Mouse (Mus musculus): Measurements from ENCODE around the gene Map2. TPM values are rescaled to one million over a fixed set of nuclear protein-coding genes. Genes with fewer than 3 reads are reported as not detected.

The Map2 gene
- polyA plus RNA-seq, 1 experiment from 2014 or later = 2.2 TPM

DNA sequence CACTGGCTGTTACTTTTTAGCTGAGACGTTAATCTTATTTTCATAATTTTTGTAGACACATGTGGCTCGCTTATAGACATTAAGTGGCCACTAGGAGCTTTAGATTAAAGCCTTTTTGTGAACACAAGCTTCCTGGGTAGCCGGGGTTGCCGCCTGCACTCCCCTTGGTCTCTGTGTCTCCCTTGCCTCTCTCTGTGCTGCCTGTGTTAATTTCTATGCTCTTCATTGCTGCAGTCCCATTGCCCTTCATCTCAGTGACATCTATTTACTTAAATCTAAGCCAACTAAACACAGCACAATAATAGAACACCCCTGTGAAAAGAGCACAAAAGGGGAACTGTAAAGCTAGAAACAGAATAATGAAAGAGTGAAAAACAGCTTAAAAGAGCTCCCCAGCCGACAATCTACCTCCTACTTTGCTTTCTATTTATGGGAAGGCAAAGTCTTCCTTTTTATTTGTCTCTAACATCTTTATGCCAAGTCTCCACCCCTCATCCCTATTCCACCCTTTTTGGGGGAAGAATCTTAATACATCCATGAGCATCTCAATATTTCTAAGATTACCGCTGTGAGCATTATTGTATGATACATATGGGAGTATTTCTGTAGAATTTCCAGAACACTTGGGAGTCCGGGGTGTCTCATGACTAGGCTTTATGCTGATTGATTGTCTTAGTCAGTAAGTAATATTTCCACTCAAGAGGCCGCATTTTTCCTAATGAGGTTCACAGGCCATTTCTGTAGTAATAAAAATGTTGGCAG, 173.5 kb downstream of the Map2 start:
- Histone ChIP-seq H3K27ac (ENCODE audit: low read length) (no peak overlapping the region), H3K4me2 (ENCODE audit: low read depth, low read length) (no peak overlapping the region), H3K9me3 (replicated peaks; ENCODE audit: control insufficient read depth, low read length) (no peaks in the 10 kb centered on the region), H3K36me3 (ENCODE audit: control insufficient read depth, insufficient read depth) (no peaks in the 10 kb centered on the region), H3K27me3 (ENCODE audit: control insufficient read depth, insufficient read depth, low read depth, low read length) (no peaks in the 10 kb centered on the region), H3K4me3 (ENCODE audit: low read depth, low read length) (no peak overlapping the region), H3K4me1 (ENCODE audit: control insufficient read depth, low read depth, low read length) (no peaks in the 10 kb centered on the region), H3K9ac (ENCODE audit: low read depth, low read length) (no peak overlapping the region)
- WGBS (ENCODE audit: insufficient replicate concordance) = 56% methylated on average over 8 of the region's 8 CpGs
- ATAC-seq (ENCODE audit: low read depth) = no peak

- 80% methylated on average over 3 of the region's 3 CpGs for WGBS (ENCODE audit: insufficient replicate concordance)
- no peak for ATAC-seq (ENCODE audit: low read depth)
- no peaks in the 10 kb centered on the region for H3K4me1 ChIP-seq (ENCODE audit: control insufficient read depth, low read depth, low read length)
- no peaks in the 10 kb centered on the region for H3K36me3 ChIP-seq (ENCODE audit: control insufficient read depth, insufficient read depth)
- no peak overlapping the region for H3K4me3 ChIP-seq (ENCODE audit: low read depth, low read length)
- no peak overlapping the region for H3K27ac ChIP-seq (ENCODE audit: low read length)
- no peak overlapping the region for H3K9ac ChIP-seq (ENCODE audit: low read depth, low read length)
- no peaks in the 10 kb centered on the region for H3K9me3 ChIP-seq (replicated peaks; ENCODE audit: control insufficient read depth, low read length)
- H3K4me2 ChIP-seq (ENCODE audit: low read depth, low read length) = no peak overlapping the region
- H3K27me3 ChIP-seq (ENCODE audit: control insufficient read depth, insufficient read depth, low read depth, low read length) = no peaks in the 10 kb centered on the region
Measured at GRCm38 (mm10) chr1:66349166-66349835, 174.2 kb downstream of the Map2 start.

DNA sequence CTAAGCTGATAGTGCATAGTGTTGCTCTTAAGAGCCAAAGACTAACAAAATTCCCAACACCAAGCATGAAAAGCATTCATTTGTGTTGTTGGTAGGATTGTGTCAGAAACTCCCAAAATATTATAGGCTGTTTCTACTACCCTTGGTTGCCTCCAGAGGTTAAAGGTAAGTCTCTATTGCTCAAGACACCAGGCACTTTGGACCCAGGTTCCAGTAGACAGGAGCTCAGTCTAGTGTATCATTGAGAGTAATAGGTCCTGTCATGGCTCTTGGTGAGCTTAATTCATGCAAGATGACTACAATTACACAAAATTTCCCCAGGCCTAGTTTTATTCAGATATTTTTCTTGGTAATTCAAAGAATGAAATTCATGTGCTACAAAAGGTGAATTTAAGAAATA, 176.3 kb downstream of the Map2 start:
- Histone ChIP-seq H3K27me3 (ENCODE audit: control insufficient read depth, insufficient read depth, low read depth, low read length) (no peaks in the 10 kb centered on the region), H3K4me1 (ENCODE audit: control insufficient read depth, low read depth, low read length) (no peaks in the 10 kb centered on the region), H3K9ac (ENCODE audit: low read depth, low read length) (no peak overlapping the region), H3K36me3 (ENCODE audit: control insufficient read depth, insufficient read depth) (no peaks in the 10 kb centered on the region), H3K4me3 (ENCODE audit: low read depth, low read length) (no peak overlapping the region), H3K27ac (ENCODE audit: low read length) (no peak overlapping the region), H3K4me2 (ENCODE audit: low read depth, low read length) (no peak overlapping the region), H3K9me3 (replicated peaks; ENCODE audit: control insufficient read depth, low read length) (no peaks in the 10 kb centered on the region)
- ATAC-seq (ENCODE audit: low read depth) = no peak

DNA sequence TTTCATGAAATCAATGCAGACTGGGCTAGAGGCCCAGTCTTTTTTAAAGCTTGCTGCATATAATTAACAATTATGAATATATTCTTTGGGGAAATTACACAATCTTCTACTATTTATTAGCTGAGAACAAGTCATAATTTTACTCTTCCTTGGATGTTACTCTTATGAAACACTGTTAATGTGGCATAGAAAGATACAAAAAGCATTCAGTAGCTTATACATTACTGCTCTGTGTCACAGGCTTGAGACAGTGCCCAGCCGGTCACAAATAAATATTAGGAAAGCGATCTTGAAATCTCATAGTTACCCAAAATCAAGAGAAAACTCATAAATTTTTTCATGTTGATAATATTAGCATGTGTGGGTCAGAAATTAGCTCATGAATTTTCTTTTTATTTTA, 186.7 kb downstream of the Map2 start:
- no peak overlapping the region for H3K9ac ChIP-seq (ENCODE audit: low read depth, low read length)
- WGBS (ENCODE audit: insufficient replicate concordance) = 60% methylated on average over 2 of the region's 2 CpGs
- no peaks in the 10 kb centered on the region for H3K27me3 ChIP-seq (ENCODE audit: control insufficient read depth, insufficient read depth, low read depth, low read length)
- no peak overlapping the region for H3K4me3 ChIP-seq (ENCODE audit: low read depth, low read length)
- no peak overlapping the region for H3K27ac ChIP-seq (ENCODE audit: low read length)
- H3K36me3 ChIP-seq (ENCODE audit: control insufficient read depth, insufficient read depth) = no peaks in the 10 kb centered on the region
- no peaks in the 10 kb centered on the region for H3K4me1 ChIP-seq (ENCODE audit: control insufficient read depth, low read depth, low read length)
- H3K9me3 ChIP-seq (replicated peaks; ENCODE audit: control insufficient read depth, low read length) = no peaks in the 10 kb centered on the region
- H3K4me2 ChIP-seq (ENCODE audit: low read depth, low read length) = no peak overlapping the region
- no peak for ATAC-seq (ENCODE audit: low read depth)

DNA sequence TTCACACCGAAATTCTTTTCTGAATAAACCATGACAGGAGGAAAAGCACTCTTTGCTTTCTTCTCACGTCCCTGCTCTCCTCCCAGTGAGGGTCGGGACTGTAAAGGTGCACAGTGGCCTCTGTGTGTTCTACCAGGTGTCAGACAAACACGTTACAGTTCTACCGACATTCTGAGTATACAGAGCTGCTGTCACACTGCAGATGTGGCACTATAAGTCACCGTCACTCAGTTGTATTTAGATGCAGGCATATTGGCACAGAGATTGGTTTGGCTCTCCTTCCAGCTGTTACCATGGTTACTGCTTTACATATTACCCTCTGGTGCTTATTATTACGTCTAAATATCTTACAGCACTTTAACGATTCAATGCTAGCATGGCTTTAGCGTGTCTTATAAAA, 188.2 kb downstream of the Map2 start:
- Histone ChIP-seq H3K4me1 (ENCODE audit: control insufficient read depth, low read depth, low read length) (no peaks in the 10 kb centered on the region), H3K27ac (ENCODE audit: low read length) (no peak overlapping the region), H3K36me3 (ENCODE audit: control insufficient read depth, insufficient read depth) (no peaks in the 10 kb centered on the region), H3K4me2 (ENCODE audit: low read depth, low read length) (no peak overlapping the region), H3K9ac (ENCODE audit: low read depth, low read length) (no peak overlapping the region), H3K4me3 (ENCODE audit: low read depth, low read length) (no peak overlapping the region), H3K9me3 (replicated peaks; ENCODE audit: control insufficient read depth, low read length) (no peaks in the 10 kb centered on the region), H3K27me3 (ENCODE audit: control insufficient read depth, insufficient read depth, low read depth, low read length) (no peaks in the 10 kb centered on the region)
- ATAC-seq (ENCODE audit: low read depth) = no peak
- WGBS (ENCODE audit: insufficient replicate concordance) = 65% methylated on average over 9 of the region's 9 CpGs

DNA sequence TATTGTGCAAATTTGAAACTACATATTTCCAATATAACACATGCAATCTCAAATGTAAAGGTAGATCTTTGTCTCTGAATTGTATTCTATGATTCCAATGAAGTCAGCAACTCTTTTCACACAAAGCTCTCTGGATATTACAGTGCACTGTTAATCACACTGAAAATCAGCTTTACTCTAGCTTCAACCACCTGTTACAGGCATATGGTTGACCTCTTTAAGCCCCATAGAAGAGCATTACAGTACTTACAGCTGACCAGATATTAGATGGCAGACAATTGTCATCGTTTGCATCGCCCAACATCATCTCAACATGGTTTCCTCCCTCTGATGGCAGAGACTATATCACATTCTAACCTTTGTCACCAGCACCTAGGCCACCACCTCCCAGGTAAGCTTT, 189.3 kb downstream of the Map2 start:
- no peak for ATAC-seq (ENCODE audit: low read depth)
- Histone ChIP-seq H3K27ac (ENCODE audit: low read length) (no peak overlapping the region), H3K36me3 (ENCODE audit: control insufficient read depth, insufficient read depth) (no peaks in the 10 kb centered on the region), H3K4me1 (ENCODE audit: control insufficient read depth, low read depth, low read length) (no peaks in the 10 kb centered on the region), H3K4me2 (ENCODE audit: low read depth, low read length) (no peak overlapping the region), H3K9me3 (replicated peaks; ENCODE audit: control insufficient read depth, low read length) (no peaks in the 10 kb centered on the region), H3K9ac (ENCODE audit: low read depth, low read length) (no peak overlapping the region), H3K4me3 (ENCODE audit: low read depth, low read length) (no peak overlapping the region), H3K27me3 (ENCODE audit: control insufficient read depth, insufficient read depth, low read depth, low read length) (no peaks in the 10 kb centered on the region)
- WGBS (ENCODE audit: insufficient replicate concordance) = 57% methylated on average over 2 of the region's 2 CpGs

DNA sequence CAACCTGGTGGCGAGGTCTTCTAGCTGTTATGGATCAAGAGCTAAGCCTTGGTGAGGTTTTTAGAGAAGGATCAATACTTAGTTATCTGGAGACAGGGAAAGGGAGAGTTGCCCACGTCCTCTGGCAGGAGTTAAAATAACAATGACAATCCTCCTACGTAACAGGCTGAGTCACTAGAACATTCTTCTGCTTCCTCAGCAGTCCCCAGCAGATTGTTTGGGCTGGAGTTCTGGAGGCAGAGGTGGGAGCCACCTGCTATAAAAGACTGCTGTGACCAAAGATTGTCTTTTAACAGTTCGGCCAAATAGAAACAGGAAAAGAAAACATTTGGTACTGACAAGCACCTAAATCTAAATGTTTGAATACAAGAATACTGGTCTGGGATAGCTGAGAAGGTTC, 190.5 kb downstream of the Map2 start:
- no peaks in the 10 kb centered on the region for H3K27me3 ChIP-seq (ENCODE audit: control insufficient read depth, insufficient read depth, low read depth, low read length)
- no peaks in the 10 kb centered on the region for H3K36me3 ChIP-seq (ENCODE audit: control insufficient read depth, insufficient read depth)
- H3K9me3 ChIP-seq (replicated peaks; ENCODE audit: control insufficient read depth, low read length) = no peaks in the 10 kb centered on the region
- 38% methylated on average over 4 of the region's 4 CpGs for WGBS (ENCODE audit: insufficient replicate concordance)
- H3K4me1 ChIP-seq (ENCODE audit: control insufficient read depth, low read depth, low read length) = no peaks in the 10 kb centered on the region
- no peak overlapping the region for H3K9ac ChIP-seq (ENCODE audit: low read depth, low read length)
- H3K4me2 ChIP-seq (ENCODE audit: low read depth, low read length) = no peak overlapping the region
- ATAC-seq (ENCODE audit: low read depth) = no peak
- H3K4me3 ChIP-seq (ENCODE audit: low read depth, low read length) = no peak overlapping the region
- no peak overlapping the region for H3K27ac ChIP-seq (ENCODE audit: low read length)

GRCm38 (mm10) chr1:66369486-66369885, 194.4 kb downstream of the Map2 start:
- WGBS (ENCODE audit: insufficient replicate concordance) = 65% methylated on average over 7 of the region's 7 CpGs
- Histone ChIP-seq H3K9me3 (replicated peaks; ENCODE audit: control insufficient read depth, low read length) (no peaks in the 10 kb centered on the region), H3K27ac (ENCODE audit: low read length) (no peak overlapping the region), H3K4me3 (ENCODE audit: low read depth, low read length) (no peak overlapping the region), H3K9ac (ENCODE audit: low read depth, low read length) (no peak overlapping the region), H3K4me1 (ENCODE audit: control insufficient read depth, low read depth, low read length) (no peaks in the 10 kb centered on the region), H3K4me2 (ENCODE audit: low read depth, low read length) (no peak overlapping the region), H3K36me3 (ENCODE audit: control insufficient read depth, insufficient read depth) (no peaks in the 10 kb centered on the region), H3K27me3 (ENCODE audit: control insufficient read depth, insufficient read depth, low read depth, low read length) (no peaks in the 10 kb centered on the region)
- no peak for ATAC-seq (ENCODE audit: low read depth)

GRCm38 (mm10) chr1:66371371-66371770, 196.3 kb downstream of the Map2 start:
- Histone ChIP-seq H3K4me3 (ENCODE audit: low read depth, low read length) (no peak overlapping the region), H3K36me3 (ENCODE audit: control insufficient read depth, insufficient read depth) (no peaks in the 10 kb centered on the region), H3K4me2 (ENCODE audit: low read depth, low read length) (no peak overlapping the region), H3K9me3 (replicated peaks; ENCODE audit: control insufficient read depth, low read length) (no peaks in the 10 kb centered on the region), H3K4me1 (ENCODE audit: control insufficient read depth, low read depth, low read length) (no peaks in the 10 kb centered on the region), H3K27me3 (ENCODE audit: control insufficient read depth, insufficient read depth, low read depth, low read length) (no peaks in the 10 kb centered on the region), H3K9ac (ENCODE audit: low read depth, low read length) (no peak overlapping the region), H3K27ac (ENCODE audit: low read length) (no peak overlapping the region)
- 56% methylated on average over 2 of the region's 2 CpGs for WGBS (ENCODE audit: insufficient replicate concordance)
- no peak for ATAC-seq (ENCODE audit: low read depth)
